Mouse (Mus musculus) erythroblast, adult 5-6 weeks (primary cell): ENCODE measurements around the gene Cd248. TPM values are rescaled to one million over a fixed set of nuclear protein-coding genes. Genes with fewer than 3 reads are reported as not detected.
A peak's percentile ranks its signal among the peaks of the same experiment; 100 is the strongest.

Source experiments
- ATAC-seq: replicated peaks from 2 replicates; pipeline ENCODE4 v1.8.0; 2016; ENCODE audit warnings: moderate number of reproducible peaks, mild to moderate bottlenecking, moderate TSS enrichment, inconsistent platforms; ENCODE audit not compliant: poor library complexity, low FRiP score, severe bottlenecking
- total RNA-seq, 2 experiments: library from RNA; stranded (forward) in 1 of 2; stranded (reverse) in 1 of 2; fragments of 150-400 nt in 1 of 2; fragments of 200-764, 138-1000 nt in 1 of 2; gene quantifications; 2 replicates each; pipeline versions ENCODE4 v1.2.3 to v1.2.4; 2015 to 2017; ENCODE audit warnings: low replicate concordance in 2 of 2

Cd248 gene
- 0.84 TPM in 1 of 2 replicates, not detected in the other for total RNA-seq (2015; ENCODE audit: low replicate concordance)
- total RNA-seq (2017; ENCODE audit: low replicate concordance), result 0.09 and 0.42 TPM in 2 replicates

DNA sequence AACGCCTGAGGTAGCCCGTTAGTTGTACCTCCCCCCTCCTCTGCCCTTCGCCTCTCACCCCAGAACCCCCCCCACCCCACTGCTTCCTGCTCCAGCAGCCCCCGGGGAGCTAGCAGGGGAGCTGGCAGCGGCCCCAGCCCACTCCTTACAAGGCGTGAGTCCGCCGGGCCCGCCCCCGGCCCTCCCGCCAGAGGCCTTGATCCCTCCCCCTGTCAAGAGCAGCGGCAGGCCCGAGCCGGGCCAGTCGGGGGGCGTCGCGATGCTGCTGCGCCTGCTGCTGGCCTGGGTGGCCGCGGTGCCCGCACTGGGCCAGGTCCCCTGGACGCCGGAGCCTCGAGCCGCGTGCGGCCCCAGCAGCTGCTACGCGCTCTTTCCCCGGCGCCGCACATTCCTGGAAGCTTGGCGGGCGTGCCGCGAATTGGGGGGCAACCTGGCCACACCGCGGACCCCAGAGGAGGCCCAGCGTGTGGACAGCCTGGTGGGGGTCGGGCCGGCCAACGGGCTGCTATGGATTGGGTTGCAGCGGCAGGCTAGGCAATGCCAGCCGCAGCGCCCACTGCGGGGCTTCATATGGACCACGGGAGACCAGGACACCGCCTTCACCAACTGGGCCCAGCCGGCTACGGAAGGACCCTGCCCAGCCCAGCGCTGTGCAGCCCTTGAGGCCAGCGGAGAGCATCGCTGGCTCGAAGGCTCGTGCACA lies at the start of gene Cd248:
Gene Cd248, plus strand, starts transcription at position 212 of the 703 bp plus-strand sequence.
- ATAC-seq, result no peak

- no peak for ATAC-seq
Observed at GRCm38 (mm10) chr19:5018191-5018590, 49.7 kb upstream of the Cd248 start.

GRCm38 (mm10) chr19:5021416-5021815 lies 46.5 kb upstream of the Cd248 start:
- no peak for ATAC-seq

GRCm38 (mm10) chr19:5023621-5024479 lies 44.0 kb upstream of the Cd248 start, which contains the start of gene Slc29a2:
Gene Slc29a2 (plus strand): TSS chr19:5023860.
- ATAC-seq, result peak; percentile 77

GRCm38 (mm10) chr19:5026111-5026510 lies 41.8 kb upstream of the Cd248 start:
- ATAC-seq, result no peak

DNA sequence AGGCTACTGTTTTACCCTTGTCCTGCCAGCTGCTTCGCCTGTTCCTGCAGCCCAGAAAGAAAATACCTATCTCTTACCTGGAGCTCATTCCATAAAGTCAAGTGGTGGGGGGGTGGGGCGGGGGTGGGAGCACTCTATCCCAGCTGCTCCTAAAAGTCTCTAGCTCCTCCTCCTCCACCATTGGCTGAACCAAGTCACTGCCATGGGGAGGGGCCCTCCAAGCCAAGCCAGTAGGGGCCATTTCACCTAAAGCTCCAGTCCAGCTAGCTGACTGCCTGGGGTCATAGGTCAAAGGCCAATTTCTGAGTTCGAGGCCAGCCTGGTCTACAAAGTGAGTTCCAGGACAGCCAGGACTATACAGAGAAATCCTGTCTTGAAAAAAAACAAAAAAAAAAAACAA lies 35.2 kb upstream of the Cd248 start:
- no peak for ATAC-seq

DNA sequence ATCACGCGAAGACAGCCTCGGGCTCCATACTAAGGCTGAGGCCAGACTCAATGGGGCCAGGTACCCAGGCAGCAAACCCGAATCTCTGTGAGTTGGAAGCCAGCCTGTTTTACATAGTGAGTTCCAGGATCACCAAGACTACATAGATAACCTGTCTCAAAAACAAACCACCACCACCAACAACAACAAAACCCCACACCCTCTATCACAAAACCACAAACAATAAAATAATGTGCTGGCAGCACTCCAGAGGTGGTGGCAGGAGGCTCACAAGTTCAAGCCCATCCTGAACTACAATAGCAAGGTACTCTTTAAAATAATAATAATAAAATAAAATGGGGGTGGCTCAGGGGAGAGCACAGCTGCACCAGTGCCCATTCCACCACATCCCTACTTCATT lies 31.3 kb upstream of the Cd248 start:
- ATAC-seq, result no peak

- no peak for ATAC-seq
Observed at GRCm38 (mm10) chr19:5037678-5038571, 30.0 kb upstream of the Cd248 start.

DNA sequence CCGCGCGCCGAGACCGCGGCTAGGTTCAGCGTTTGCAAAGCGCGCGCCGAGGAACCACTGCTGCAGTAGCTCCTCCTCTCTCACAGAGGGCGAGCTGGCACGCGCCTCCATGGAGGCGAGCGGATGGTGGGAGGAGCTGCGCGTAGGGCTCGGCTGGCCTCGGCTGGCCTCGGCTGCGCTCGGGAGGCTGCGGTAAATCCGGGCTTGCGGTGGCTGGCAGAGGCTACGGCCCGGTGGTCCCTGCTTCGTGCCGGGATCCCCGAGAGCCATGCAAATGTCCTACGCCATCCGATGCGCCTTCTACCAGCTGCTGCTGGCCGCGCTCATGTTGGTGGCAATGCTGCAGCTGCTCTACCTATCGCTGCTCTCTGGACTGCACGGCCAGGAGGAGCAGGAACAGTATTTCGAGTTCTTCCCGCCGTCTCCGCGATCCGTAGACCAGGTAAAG lies 29.1 kb upstream of the Cd248 start, which contains the start of the genes B4gat1 and AC124502.3:
Gene B4gat1, plus strand, starts transcription at position 118 of the 448 bp plus-strand sequence.
Gene AC124502.3, plus strand, starts transcription at position 183 of the 448 bp plus-strand sequence.
- ATAC-seq, result peak; percentile 81

GRCm38 (mm10) chr19:5039301-5040114 lies 28.4 kb upstream of the Cd248 start:
- ATAC-seq, result no peak

- ATAC-seq, result peak; percentile 85
Observed at GRCm38 (mm10) chr19:5040862-5041523, 26.9 kb upstream of the Cd248 start, which contains the start of gene Brms1. Gene Brms1 (plus strand): TSS chr19:5041354.

DNA sequence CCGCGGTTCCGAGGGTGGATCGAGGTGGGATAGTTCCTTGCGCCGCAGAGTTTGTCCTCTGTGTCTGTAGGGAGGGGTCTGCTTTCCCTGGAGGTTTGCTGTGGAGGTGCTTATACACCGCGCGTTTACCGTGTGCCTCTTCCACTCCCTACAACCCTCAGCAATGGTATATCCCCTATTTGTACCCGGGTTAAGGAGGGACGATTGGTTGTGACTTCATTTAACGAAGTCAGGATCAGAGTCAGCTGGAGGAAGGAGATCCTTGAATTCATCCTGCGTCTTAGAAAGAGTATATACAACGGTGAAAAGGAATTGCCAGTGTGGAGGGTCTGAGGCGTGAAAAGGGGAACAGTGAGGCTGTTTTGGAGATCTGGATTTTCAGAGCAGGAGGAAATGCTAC lies 26.3 kb upstream of the Cd248 start:
- ATAC-seq, result peak; percentile 20

- no peak for ATAC-seq
Observed at GRCm38 (mm10) chr19:5045531-5045930, 22.3 kb upstream of the Cd248 start.

GRCm38 (mm10) chr19:5048138-5049056 lies 19.5 kb upstream of the Cd248 start:
- ATAC-seq, result no peak

- no peak for ATAC-seq
Observed at GRCm38 (mm10) chr19:5049325-5049724, 18.6 kb upstream of the Cd248 start.

DNA sequence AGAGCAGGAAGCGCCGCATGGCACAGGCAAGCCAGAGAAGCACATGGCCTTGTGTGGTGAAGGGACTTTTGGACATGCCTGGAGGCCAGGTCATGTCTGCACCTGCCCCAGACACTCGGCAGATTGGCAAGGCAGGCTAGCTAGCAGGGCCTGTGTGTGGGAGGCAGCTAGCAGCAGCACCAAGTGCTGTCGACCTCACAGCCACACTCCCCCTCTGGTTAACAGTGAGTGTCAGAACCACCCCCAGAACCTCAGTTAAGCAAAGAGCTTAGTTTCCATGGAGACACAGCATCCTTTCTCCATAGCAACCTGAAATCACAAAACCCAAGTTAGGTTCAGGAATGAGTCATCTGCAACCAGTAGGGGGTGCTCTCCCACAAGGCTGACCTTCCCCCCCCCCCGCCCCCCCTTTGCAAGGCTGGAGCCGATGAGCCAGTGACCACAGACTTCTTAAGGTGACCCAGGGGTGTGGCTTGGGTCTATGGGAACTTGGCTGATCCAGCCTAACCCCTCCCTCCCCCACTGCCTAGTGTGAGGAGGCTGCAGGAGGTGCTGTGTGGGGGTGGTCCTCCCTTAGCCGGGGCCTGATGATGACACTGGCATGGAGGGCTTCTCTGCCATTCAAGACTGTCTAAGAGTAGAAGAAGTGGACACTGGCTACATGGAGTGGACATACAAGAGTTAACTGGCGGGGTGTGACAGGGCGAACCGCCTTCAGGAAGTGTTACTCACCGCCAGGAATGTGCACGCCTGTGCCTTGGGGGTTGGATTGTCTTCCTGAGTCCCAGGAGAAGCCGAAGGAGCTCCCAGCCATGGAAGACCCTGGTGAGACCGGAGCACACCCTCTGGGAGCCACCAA lies 17.6 kb upstream of the Cd248 start, which contains the start of gene Rin1:
Gene Rin1, plus strand, starts transcription at position 435 of the 859 bp plus-strand sequence.
- ATAC-seq, result no peak
